21 mouse cellular contexts compared by ENCODE assay signal in the genomic region with DNA sequence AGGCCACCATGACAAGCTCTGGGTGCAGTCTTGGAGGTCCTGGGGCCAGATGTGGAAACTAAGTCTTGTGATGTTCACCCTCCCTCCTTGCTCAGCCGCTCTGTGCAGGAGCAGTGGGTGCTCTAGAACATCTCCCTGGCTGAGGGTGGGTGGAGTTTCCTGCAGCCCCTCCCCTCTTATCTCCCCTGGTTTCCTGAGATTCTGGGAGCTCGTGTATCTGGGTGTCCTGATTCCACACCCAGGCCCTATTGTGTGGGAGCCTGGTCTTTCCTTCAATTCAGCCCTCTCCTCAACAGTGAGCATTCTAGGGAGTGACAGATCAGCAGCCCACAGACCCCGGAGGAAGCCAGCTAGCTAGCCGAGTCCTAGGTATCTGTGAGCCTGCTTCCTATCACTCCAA. TPM values are rescaled to one million over a fixed set of nuclear protein-coding genes. Genes with fewer than 3 reads are reported as not detected.
DNase-seq lines count a peak whose midpoint lies in the region; ATAC-seq lines count a peak whose summit lies in the region.
"Had no signal": no experiment of that assay in that cellular context is flagged by ENCODE, and none has a peak within 500 bp of the region (broad histone marks: within the 10 kb centered on the region; RNA-seq: fewer than 3 reads in every experiment).

No protein-coding gene starts in this region.

- peak; percentile 62 for DNase-seq in heart, postnatal 25 days (ENCODE audit: low spot score)
- no peak for DNase-seq in urinary bladder, adult 2 months (ENCODE audit: low spot score)
- no peak for DNase-seq in spleen, postnatal 10 days (ENCODE audit: low spot score in 2 of 2)
- no peak for DNase-seq in thymus, adult 18-20 months
- DNase-seq: adrenal gland, postnatal 14 days; cerebellum, postnatal 36 days; kidney, postnatal 25 days had no signal

- peak overlapping the region; percentile 58 for H3K27ac ChIP-seq in lung, embryonic 15.5 days
- H3K27ac ChIP-seq: embryonic facial prominence, embryonic 15.5 days; forebrain, embryonic 12.5 days; hindbrain, embryonic 12.5 days; limb, embryonic 10.5 days had no signal

- H3K4me3 ChIP-seq in megakaryocyte, embryonic 14.5 days (replicated peaks) = peak overlapping the region; percentile 63
- no peak overlapping the region for H3K4me3 ChIP-seq in lung, embryonic 15.5 days
- H3K4me3 ChIP-seq: embryonic facial prominence, embryonic 15.5 days; forebrain, embryonic 12.5 days; hindbrain, embryonic 12.5 days; limb, embryonic 10.5 days had no signal

- intact Hi-C loops in heart, postnatal 25 days (cut with DNase I) = no loop called here

- H3K27me3 ChIP-seq in megakaryocyte, embryonic 14.5 days (replicated peaks) = peaks cover 4% of the 10 kb centered on the region
- no peaks in the 10 kb centered on the region for H3K27me3 ChIP-seq in lung, embryonic 15.5 days
- H3K27me3 ChIP-seq: embryonic facial prominence, embryonic 15.5 days; forebrain, embryonic 12.5 days; hindbrain, embryonic 12.5 days had no signal

- H3K36me3 ChIP-seq in megakaryocyte, embryonic 14.5 days (replicated peaks; ENCODE audit: low read length) = no peaks in the 10 kb centered on the region
- H3K36me3 ChIP-seq in lung, embryonic 15.5 days = no peaks in the 10 kb centered on the region
- H3K36me3 ChIP-seq: embryonic facial prominence, embryonic 15.5 days; forebrain, embryonic 12.5 days; G1E; hindbrain, embryonic 12.5 days; limb, embryonic 10.5 days had no signal

- WGBS in lung, embryonic 15.5 days = 51% methylated on average over 4 of the region's 4 CpGs

- H3K9me3 ChIP-seq in megakaryocyte, embryonic 14.5 days = no peaks in the 10 kb centered on the region
- no peaks in the 10 kb centered on the region for H3K9me3 ChIP-seq in lung, embryonic 15.5 days
- H3K9me3 ChIP-seq: embryonic facial prominence, embryonic 15.5 days; forebrain, embryonic 12.5 days; G1E; hindbrain, embryonic 12.5 days; limb, embryonic 10.5 days had no signal

- H3K9ac ChIP-seq in lung, embryonic 15.5 days = no peak overlapping the region
- H3K9ac ChIP-seq: embryonic facial prominence, embryonic 15.5 days; forebrain, embryonic 12.5 days; hindbrain, embryonic 12.5 days had no signal

- H3K4me1 ChIP-seq in megakaryocyte, embryonic 14.5 days = peaks cover 89% of the 10 kb centered on the region
- H3K4me1 ChIP-seq in lung, embryonic 15.5 days = peaks cover 41% of the 10 kb centered on the region
- H3K4me1 ChIP-seq: forebrain, embryonic 12.5 days; hindbrain, embryonic 12.5 days had no signal

- ATAC-seq in megakaryocyte, adult 5-6 weeks (ENCODE audit: poor library complexity, severe bottlenecking) = no peak
- ATAC-seq in lung, embryonic 15.5 days (ENCODE audit: borderline replicate concordance, extremely low read depth, low FRiP score, low TSS enrichment) = no peak
- ATAC-seq: intestine, embryonic 16.5 days had no signal

- no peak overlapping the region for H3K4me2 ChIP-seq in lung, embryonic 15.5 days
- H3K4me2 ChIP-seq: embryonic facial prominence, embryonic 15.5 days; forebrain, embryonic 12.5 days; hindbrain, embryonic 12.5 days had no signal

RNA-seq across cellular contexts. Expression of gene Aqp1, which starts 9.9 kb away (rescaled TPM):
- polyA plus RNA-seq in megakaryocyte, embryonic 14.5 days (2012; ENCODE audit: insufficient read depth, low replicate concordance) = 2.1 and 4.6 TPM in 2 replicates
- total RNA-seq in megakaryocyte, adult 5-6 weeks (2015) = 3.6 and 7.2 TPM in 2 replicates
- total RNA-seq in megakaryocyte, adult 5-6 weeks (2017) = 5.4 and 14.4 TPM in 2 replicates
- total RNA-seq in heart, postnatal 25 days (2021) = 100 to 1,000 TPM; 426 to 457 TPM
- 48.8 and 57.9 TPM in 2 replicates for polyA plus RNA-seq in lung, embryonic 15.5 days (2015; fragmentation: Nextera tagmentation; extraction: Ambion mirVana)
- 444 and 459 TPM in 2 replicates for polyA plus RNA-seq in urinary bladder, adult 2 months (2012; rRNA removed)
- polyA plus RNA-seq: G1E had no signal

RNA-seq across cellular contexts. Expression of gene Ghrhr, which starts 49.8 kb away (rescaled TPM):
- polyA plus RNA-seq in megakaryocyte, embryonic 14.5 days (2012; ENCODE audit: insufficient read depth, low replicate concordance) = not detected in 2 replicates
- total RNA-seq in megakaryocyte, adult 5-6 weeks (2015) = not detected in 2 replicates
- not detected in 2 replicates for total RNA-seq in megakaryocyte, adult 5-6 weeks (2017)
- not detected for total RNA-seq in heart, postnatal 25 days (2021)
- 0.09 and 0.10 TPM in 2 replicates for polyA plus RNA-seq in lung, embryonic 15.5 days (2015; fragmentation: Nextera tagmentation; extraction: Ambion mirVana)
- polyA plus RNA-seq in urinary bladder, adult 2 months (2012; rRNA removed) = not detected in 2 replicates
- total RNA-seq: adrenal gland, postnatal 14 days; gastrocnemius, adult 18-20 months; layer of hippocampus, postnatal 14 days; megakaryocyte-erythroid progenitor cell, adult 5-6 weeks; neutrophil, adult 5-6 weeks had no signal
- polyA plus RNA-seq: embryonic facial prominence, embryonic 15.5 days; forebrain, embryonic 12.5 days; G1E; hindbrain, embryonic 12.5 days; limb, embryonic 10.5 days; spleen, adult 2 months had no signal
